Mouse (Mus musculus) common myeloid progenitor, adult 5-6 weeks (primary cell): ENCODE data around the gene Stab1. TPM values are rescaled to one million over a fixed set of nuclear protein-coding genes. Genes with fewer than 3 reads are reported as not detected.

Experiments
- total RNA-seq: library from RNA; stranded (forward); fragments of 200-1000, 187-1606 nt; gene quantifications from 2 replicates; pipeline ENCODE4 v1.2.3, GENCODE M21; 2017

The Stab1 gene
- total RNA-seq, 1 experiment from 2014 or later: not detected

Other genes with a start within 250 kb of the Stab1 start
- gene Itih3, start 244.9 kb downstream of the Stab1 start, total RNA-seq: not detected in 2 replicates
- not detected in 2 replicates for gene Itih1, start 225.4 kb downstream of the Stab1 start, total RNA-seq
- 14.2 and 18.1 TPM in 2 replicates for gene Nek4, start 217.3 kb downstream of the Stab1 start, total RNA-seq
- 20.5 and 36.3 TPM in 2 replicates for gene Glt8d1, start 167.2 kb downstream of the Stab1 start, total RNA-seq
- 82.0 and 94.8 TPM in 2 replicates for gene Spcs1, start 167.0 kb downstream of the Stab1 start, total RNA-seq
- gene Pbrm1, start 149.5 kb downstream of the Stab1 start, total RNA-seq: 83.0 and 120 TPM in 2 replicates
- gene Gnl3, start 149.5 kb downstream of the Stab1 start, total RNA-seq: 438 and 468 TPM in 2 replicates
- 23.6 and 45.1 TPM in 2 replicates for gene Smim4, start 39.7 kb downstream of the Stab1 start, total RNA-seq
- 88.3 and 112 TPM in 2 replicates for gene Nt5dc2, start 37.6 kb downstream of the Stab1 start, total RNA-seq
- not detected in 2 replicates for gene Tnnc1, start 39.7 kb upstream of the Stab1 start, total RNA-seq
- 82.3 and 114 TPM in 2 replicates for gene Nisch, start 48.3 kb upstream of the Stab1 start, total RNA-seq
- gene Sema3g, start 49.2 kb upstream of the Stab1 start, total RNA-seq: not detected in 2 replicates
- gene Phf7, start 82.7 kb upstream of the Stab1 start, total RNA-seq: 15.6 and 16.7 TPM in 2 replicates
- gene Bap1, start 82.8 kb upstream of the Stab1 start, total RNA-seq: 39.8 and 64.6 TPM in 2 replicates
- gene Dnah1, start 155.3 kb upstream of the Stab1 start, total RNA-seq: 0.10 and 0.23 TPM in 2 replicates
- gene Capn7, start 168.0 kb upstream of the Stab1 start, total RNA-seq: 53.2 and 59.4 TPM in 2 replicates